Mouse (Mus musculus) forelimb bud, embryonic 11.5 days (tissue): ENCODE results near the gene Gatad2a.
"Not testable (repeated sequence)": the region's sequence is repeated elsewhere in the genome, so short reads cannot be mapped to it uniquely, and the experiment has no call there.

Source experiments
- DNase-seq: peaks from one replicate; pipeline ENCODE4 v3.0.0-alpha.2; 2012; ENCODE audit warnings: low read depth, low spot score

Gatad2a gene

DNA sequence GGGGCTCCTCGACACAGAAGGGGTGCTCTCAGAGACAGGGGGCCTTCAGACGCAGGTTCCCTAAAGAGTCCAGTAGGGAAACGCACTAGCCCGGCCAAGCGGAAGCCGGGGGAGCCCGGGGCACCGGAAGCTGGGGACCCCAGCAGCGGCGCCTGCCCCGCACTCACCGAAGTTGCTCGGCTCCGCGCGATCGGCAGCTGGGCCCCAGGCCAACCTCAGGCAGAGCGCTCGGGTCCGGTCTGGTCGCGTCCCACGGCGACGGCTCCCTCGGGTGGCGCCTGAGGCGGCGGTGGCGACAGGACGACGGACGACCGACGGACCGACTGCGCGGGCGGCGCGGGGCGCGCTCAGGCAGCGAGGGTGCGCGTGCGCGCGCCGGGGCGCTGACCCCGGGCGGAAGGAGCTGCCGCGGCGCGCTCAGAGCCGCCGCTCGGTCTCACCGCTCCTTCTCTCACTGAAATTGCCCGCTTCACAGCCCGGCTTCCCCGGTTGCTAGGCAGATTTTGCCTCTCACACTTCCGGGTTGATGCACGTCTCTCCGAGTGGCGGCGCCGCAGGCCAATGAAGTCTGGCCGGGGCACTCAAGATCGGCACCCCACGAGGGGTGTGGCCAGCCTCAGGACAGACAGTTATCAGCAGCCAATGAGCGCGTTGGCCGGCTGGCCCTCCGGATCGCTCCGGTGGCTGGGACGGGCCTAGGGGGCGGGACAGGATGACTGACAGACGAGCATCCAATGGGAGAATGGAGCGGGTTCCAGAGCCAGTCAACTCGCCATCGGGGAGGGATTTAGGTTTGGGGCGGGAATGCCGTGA, at the start of gene Gatad2a:
Gatad2a (minus strand) TSS at position 609 of the 813 bp plus-strand sequence.
- peak; percentile 99 for DNase-seq

DNA sequence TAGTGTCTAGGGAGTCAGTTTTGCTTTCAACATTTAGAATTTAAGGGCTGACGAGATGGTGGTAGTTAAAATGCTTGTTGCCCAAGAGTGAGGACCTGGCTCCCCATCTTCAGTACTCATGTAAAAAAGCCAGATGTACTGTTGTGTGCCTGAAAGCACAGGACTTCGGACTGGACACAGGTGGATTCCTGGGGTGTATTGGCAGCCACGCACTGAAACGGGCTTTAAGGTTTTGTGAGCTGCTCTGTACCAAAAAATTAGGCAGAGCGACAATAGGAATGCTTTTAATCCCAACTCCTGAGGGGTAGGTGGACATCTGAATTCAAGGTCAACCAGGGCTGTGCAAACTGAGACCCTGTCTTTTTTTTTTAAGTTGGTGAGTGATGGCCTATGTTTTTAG, 47.8 kb upstream of the Gatad2a start:
- DNase-seq, result no peak

DNA sequence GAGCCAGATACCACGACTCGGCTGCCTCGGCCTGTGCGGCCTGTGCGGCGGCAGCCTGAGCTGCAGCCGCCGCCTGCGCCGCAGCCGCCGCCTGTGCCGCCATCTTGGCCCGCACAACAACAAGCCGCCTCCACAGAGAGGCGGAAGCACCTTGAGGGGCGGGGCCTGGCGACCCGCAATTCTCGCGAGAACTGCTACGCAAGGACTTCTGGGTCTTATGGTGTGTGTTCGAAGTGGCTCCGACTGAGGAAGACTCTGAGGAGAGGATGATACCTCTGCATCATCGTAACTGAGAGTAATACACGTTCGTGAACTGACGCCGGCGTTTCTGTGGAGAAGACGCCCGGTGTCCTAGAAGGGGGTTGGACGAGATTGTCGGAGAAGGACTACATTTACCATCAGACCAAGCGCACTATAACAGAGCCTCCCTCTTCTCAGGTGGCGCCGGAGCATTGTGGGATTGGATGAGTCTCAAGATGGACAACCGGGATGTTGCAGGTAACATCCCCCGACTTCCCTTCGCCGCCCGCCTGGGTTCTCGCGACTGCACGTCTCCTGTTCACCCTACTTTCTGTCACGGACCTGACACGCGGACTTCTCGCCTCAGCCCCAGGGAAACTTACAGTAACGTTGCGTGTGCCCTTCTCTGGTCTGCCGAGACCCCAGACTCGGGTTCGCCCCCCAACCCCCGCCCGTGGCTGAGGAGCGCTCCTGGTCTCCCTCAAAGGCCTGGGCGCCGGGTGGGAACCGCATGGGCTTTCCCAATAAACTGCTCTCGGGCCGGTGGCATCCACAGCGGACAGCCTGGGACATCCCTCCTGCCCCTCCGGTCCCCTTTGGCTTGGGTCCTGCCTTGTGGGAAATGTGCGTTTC, 46.6 kb upstream of the Gatad2a start, which contains the start of the genes Mau2 and Sugp1:
Mau2 (minus strand) TSS at position 152 of the 873 bp plus-strand sequence.
Sugp1 (plus strand) TSS at position 231 of the 873 bp plus-strand sequence.
- DNase-seq, result peak; percentile 98

DNA sequence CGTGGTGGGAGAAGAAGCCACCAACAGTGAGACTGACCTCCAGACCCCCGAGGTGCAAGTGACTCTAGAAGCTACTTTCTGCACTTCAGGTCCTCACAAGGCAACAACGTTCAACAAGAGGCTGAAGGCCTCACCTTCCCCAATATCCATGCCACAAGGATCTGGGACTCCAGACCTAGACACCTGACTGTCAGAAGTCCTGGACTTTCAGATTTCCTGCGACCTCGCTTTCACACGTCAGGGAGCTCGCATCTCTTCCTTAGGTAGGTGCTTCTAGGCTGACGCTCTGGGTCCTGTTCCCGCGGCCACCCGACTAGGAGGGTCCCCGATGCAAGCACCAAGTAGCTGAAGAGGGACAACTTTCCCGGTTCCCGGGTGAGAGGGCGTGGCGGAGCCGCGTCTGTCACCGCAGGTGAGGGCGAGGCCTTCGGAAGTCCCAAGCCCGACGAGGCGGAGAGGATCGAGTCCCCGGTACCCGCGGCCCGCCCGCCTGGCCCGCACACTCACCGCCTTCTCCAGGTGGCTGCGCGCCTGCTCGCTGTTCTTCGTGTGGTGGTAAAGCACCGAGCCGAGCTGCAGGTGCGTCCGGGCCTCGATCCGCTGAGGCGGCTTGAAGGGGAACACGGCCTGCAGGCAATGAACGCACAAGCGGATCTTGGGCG, 45.8 kb upstream of the Gatad2a start:
- DNase-seq, result no peak

DNA sequence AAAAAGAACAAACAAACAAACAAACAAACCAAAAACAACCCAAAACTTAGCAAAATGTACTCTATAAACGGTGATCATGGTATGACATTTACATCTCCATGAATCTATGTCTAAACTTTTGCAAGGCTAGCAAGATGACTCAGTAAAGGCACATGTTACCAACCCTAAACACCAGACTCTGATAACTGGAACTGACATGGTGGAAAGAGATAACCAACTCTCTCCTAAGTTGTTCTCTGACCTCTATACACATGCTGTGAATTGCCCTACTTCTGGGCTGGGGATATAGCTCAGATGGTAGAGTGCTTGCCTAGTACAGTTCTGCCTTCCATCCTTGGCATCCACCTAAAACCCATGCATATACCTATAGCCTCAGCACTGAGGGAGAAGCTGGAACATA, 41.8 kb upstream of the Gatad2a start:
- no peak for DNase-seq

DNA sequence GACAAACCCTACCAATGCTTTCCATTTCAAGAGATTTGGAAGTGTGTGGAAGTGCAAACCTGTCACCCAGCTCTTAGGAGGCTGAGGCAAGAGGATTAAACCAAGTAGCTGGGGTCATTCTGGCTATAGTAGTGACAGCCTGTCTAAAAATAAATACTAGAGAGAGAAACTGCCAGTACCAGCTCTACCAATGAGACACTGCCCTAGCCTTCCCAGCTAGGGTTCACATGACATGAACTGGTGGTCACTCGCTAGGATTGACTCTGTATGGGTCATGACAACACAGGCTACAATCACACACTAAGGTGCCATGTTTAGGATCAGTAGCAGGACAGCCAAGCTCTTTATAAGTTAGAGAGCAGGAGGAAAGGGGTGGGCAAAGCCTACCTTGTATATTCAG, 34.1 kb upstream of the Gatad2a start:
- no peak for DNase-seq

DNA sequence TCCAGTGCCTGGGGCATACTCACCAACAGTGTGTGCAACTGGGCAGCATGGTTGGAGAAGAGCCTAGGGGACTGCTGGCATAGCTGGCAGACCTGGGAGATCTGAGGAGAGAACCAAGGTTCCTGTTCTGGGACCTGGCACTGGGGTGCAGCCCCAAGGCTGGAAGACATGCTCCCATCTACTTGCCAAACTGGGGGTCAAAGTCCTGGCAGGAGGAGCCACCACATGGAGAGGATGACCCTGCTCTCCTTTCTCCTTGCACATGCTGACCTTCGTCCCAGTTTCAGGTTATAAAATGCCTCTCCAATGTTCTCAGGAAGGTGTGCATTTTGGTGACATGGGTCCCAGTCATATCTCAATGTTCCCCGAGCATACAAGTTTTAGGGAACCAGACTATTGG, 30.0 kb upstream of the Gatad2a start:
- DNase-seq, result no peak

DNA sequence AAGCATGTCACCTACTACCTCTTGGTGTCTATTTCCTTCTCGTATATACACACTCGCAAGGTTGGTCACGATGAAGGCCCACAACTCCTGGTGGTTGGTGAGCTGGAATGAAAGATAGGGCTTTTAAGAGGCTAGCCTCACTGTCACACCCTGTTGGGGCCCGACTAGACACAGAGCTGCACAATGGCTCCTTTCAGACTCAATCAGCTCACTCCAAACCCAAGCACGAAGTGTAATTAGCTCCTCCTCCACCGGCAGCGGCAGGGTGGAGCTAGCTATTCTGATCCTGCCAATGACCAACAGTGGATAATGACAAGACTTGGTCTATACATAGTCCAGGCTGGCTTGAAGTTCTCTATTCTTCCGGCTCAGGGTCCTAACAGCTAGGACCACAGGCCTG, 27.4 kb upstream of the Gatad2a start:
- DNase-seq, result no peak

DNA sequence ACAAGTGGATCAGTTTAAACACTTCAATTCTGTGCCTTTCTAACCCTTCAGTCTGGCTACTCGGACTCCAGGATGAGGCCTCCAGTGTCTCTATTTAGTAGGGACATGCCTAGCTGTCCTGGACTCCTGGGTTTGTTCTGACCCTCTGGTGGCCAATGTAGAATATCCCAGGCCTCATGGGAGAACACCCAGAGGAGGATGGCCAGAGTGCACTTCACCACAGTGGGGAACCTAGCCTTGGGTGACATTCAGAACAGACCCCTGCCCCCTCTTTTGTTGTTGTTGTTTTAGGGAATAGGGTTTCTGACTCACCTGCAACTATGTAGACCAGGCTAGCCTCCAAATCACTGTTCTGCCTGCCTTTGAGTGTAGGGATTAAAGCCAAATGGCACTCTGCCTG, 18.8 kb upstream of the Gatad2a start:
- no peak for DNase-seq

DNA sequence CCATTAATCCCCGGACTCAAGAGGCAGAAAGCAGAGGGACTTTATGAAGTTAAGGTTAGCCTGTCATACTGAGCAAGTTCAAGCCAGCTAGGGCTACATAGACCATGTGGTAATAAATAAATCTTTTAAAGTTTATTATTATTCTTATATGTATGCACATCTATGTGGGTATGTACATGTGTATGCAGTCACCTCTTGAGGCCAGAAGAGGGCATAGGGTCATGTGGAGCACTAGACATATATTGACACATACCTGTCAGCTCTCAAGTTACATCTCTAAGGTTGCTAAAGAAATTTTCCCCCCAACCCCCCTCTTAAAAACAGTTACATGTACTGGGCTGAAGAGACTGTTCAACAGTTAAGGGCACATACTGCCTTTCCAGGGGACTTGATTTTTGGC, 16.6 kb upstream of the Gatad2a start:
- no peak for DNase-seq

DNA sequence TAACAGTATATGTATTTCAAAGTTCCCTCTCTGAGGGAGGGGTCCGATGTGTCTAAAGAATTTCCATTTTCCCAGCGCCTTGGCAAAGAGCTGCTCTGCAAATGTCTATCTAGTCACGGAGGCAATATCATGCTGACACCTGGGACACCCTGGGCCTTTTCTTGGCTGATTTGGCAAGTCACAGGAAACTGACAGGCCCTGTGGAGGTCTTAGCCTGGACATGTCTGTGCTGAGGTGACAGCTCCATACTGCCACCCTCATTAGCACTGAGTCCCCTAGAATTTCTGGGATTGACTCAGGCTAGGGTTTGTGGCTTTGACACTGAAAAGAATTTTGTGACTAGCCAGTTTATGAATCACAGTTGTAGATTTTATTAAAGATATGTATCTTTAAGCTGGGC, 16.2 kb upstream of the Gatad2a start:
- no peak for DNase-seq

DNA sequence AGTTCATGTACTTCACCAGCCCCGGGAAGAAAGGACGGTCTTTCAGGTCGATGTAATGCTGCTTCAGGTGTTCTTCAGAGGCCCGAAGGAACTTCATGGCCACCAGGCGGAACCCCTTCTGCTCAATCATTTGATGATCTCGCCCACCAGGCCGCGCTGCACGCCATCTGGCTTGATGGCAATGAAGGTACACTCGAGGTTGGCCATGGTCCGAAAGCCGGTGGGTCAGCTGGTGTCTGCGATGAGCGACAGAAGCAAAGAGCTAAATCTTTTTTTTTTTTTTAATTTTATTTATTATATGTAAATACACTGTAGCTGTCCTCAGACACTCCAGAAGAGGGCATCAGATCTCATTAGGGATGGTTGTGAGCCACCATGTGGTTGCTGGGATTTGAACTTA, 14.6 kb upstream of the Gatad2a start:
- not testable (repeated sequence) for DNase-seq

DNA sequence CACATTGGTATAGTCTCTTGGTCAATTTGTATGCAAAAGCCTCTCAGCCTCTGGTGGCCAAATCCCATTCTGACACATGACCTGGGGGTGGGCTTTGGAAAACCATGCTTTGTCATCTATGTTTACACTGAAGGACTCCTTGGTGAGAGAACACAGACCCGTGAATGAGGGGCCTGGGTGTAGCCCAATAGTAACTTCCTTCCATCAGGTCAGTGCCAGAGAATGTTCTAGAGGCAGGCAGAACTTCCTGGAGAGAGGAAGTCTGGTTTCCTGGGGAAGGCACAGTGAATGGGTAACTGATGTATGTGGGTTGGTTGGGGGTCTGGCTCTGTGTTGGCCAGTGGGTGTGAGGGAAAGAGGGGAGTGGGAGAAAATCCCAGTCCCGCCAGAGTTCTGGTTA, 9.0 kb upstream of the Gatad2a start:
- DNase-seq, result no peak

DNA sequence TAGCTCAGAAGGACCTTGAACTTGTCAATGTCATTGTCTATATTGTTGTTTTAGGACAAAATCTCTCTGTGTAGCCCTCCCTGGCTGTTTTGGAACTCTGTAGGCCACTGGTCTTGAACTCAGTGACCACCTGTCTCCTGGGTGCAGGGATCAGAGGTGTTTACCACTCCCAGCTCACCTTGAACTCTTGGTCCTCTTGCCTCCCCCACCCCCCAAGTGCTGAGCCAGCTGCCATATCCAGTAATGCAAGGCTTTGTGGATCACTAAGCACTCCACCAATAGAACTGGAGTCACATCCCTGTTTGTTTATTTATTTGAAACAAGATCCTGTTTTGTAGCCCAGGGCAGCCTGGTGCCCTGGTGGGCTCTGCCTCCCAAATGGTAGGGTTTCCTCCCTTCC, 8.2 kb upstream of the Gatad2a start:
- DNase-seq, result no peak

DNA sequence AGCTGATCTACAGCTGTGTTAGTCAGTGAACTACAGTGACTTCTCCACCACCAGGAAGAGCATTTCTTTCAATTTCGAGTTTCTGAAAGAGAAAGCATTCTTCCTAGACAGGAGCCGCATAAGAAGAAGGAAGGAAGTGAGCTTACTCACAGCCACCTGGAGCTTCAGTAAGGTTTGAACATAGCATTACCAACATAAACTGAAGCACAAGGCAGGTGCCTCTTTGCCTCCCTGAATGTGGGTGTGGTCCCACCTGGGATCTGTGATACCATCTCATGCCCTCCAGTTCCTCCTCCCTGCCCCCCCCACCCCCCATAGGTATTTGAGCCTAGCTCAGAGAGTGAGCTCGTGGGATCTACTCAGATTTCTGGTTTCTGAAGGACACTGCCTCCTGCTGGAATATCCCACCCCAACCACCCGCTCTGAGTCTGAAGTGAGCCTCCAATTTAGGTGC, 7.0 kb upstream of the Gatad2a start:
- DNase-seq, result no peak

DNA sequence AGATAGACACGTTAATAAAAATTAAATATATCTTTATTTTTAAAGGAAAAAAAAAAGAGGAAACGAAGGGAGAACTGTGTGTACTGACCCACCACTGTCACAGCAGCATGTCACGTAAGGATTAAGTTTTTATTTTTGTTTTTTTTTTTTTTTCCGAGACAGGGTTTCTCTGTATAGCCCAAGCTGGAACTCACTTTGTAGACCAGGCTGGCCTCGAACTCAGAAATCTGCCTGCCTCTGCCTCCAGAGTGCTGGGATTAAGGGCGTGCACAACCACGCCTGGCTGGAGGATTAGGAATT, 5.7 kb upstream of the Gatad2a start:
- DNase-seq, result not testable (repeated sequence)

DNA sequence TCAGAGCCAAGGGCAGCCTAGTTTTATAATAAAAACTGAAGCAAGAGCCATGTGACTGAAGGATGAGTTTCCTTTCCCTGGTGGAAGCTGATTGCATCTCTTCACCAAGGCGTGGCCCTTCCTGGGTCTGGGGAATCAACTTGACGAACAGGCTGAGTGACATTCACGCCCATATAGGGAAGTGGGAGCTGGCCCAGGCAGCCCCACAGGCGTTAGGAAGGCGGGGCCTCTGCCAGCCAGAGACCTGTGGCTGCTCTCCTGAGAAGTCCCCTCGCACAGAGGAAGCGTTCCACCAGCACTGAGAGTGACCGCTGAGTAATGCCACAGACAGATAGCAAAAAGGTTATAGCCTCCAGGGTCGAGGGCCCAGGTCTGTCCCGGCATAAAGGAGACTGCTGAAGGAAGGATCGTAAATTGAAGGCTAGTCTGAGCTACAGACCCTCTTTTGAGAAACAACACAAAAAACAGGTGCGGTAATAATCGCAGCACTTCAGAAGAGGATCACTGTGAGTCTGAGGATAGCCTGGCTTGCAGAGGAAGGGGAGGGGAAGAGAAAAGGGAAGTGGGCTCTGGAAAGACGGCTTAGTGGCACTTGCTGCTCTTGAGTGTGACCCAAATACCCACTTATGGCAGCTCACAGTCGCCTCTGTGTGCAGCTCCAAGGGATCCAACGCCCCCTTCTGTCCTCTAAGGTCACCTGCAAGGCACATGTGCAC, 5.2 kb upstream of the Gatad2a start:
- peak; percentile 40 for DNase-seq

DNA sequence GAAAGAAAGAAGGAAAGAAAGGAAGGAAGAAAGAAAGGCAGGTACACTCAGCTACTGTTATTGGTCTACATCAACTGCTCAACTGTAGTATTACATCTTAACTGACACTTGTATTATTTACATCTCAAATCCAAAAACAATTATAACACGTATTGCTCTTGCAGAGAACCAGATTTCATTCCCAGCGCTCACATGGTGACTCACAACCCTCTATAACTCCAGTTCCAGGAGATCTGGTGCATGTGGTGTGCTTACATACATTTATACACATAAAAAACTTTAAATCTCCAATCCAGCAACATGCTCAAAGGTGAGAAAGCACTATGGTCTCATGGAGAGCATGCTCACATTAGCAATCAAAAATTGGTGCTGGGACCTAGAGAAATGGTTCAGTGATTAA, 4.0 kb upstream of the Gatad2a start:
- no peak for DNase-seq

DNA sequence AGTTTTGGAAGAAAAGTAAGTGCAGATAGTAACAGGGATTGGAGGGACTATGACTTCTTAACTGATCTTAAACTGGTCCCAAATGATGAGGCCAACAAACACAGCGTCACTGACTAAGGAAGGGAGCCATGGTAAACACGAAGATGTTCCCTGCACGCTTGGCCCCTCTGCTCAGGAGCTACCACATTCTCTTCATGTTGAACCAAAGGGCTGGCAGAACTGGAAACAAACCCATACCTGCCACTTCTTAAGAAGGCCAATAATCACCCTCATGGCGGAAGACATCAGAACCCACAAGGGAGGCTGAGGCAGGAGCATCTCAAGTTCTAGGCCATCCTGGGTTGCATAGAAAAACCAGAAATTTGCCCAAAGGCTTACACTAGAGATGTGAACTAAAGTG, 3.1 kb upstream of the Gatad2a start:
- DNase-seq, result no peak

DNA sequence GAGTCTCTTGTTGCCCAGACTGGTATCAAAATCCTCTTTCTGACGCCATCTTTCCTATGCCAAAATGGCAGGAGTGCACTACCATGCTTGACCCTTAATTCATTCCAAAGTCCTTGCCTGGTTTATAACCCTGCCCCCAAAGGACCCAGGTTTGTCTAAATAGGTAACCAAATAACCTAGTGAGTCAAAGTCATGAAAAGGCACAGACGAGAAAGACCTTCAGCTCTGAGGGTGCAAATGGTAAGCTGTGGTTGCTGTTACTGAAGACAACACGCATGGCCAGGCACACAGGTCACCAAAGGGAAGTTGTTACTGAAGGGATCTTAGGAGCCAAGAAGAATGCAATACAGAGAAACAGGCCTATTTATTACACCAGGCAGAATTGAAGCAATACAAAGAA, 2.5 kb upstream of the Gatad2a start:
- DNase-seq, result no peak

DNA sequence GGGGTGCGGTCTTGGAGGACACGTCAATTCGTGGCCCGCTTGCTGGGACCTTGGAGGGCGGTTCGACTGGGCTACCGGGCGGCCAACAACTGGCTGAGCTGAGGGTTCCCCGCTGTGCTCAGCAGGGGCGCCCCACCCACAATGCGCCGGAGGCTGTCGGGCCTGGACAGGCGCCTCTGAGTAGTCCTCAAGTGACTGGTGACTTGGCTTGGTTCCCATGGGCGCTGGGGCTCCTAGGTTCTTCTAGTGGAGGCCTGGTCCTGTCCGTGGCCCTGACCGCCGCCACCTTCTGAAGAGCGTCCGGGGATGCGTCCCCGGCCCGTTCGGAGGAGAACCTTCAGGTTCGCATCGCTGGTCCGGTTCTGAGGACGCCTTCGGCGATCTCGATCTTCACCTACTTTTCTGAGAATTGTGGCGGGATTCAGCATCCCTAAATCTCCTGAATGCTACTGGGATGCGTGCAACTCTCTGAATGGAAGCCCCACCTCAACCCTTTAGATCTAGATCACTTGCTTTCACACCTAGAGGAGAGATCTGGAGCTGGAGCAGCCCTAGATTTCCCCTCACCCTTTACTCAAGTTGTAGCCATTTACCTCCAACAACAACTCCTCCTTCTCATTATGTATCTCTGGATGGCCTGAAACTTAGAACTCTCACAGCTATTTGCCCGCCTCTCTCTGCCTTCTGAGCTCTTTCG, 553 bp upstream of the Gatad2a start:
- no peak for DNase-seq
